Mouse (Mus musculus): ENCODE results near the gene Rom1. TPM values are rescaled to one million over a fixed set of nuclear protein-coding genes. Genes with fewer than 3 reads are reported as not detected.

Gene Rom1
- polyA plus RNA-seq, 1 experiment from 2014 or later, result 2.7 TPM

Small RNA genes lying within 50 kb of the gene (microRNA-seq; reads per million reads assigned to microRNA genes)
- gene Mir5136, result 0.93 reads per million

Other genes with a start within 250 kb of the Rom1 start
- 87.1 and 89.7 TPM in 2 replicates for gene Slc3a2, start 206.0 kb downstream of the Rom1 start, polyA plus RNA-seq (2015; fragmentation: Nextera tagmentation; extraction: Ambion mirVana)
- gene Wdr74, start 193.5 kb downstream of the Rom1 start, polyA plus RNA-seq (2015; fragmentation: Nextera tagmentation; extraction: Ambion mirVana), result 85.6 and 86.3 TPM in 2 replicates
- 2.0 and 2.1 TPM in 2 replicates for gene 1700092M07Rik, start 188.6 kb downstream of the Rom1 start, polyA plus RNA-seq (2015; fragmentation: Nextera tagmentation; extraction: Ambion mirVana)
- 142 and 153 TPM in 2 replicates for gene Stx5a, start 187.9 kb downstream of the Rom1 start, polyA plus RNA-seq (2015; fragmentation: Nextera tagmentation; extraction: Ambion mirVana)
- gene Nxf1, start 172.3 kb downstream of the Rom1 start, polyA plus RNA-seq (2015; fragmentation: Nextera tagmentation; extraction: Ambion mirVana), result 184 and 198 TPM in 2 replicates
- gene Tmem223, start 158.4 kb downstream of the Rom1 start, polyA plus RNA-seq (2015; fragmentation: Nextera tagmentation; extraction: Ambion mirVana), result 181 and 197 TPM in 2 replicates
- gene Tmem179b, start 154.9 kb downstream of the Rom1 start, polyA plus RNA-seq (2015; fragmentation: Nextera tagmentation; extraction: Ambion mirVana), result 77.2 and 81.3 TPM in 2 replicates
- gene Taf6l, start 142.9 kb downstream of the Rom1 start, polyA plus RNA-seq (2015; fragmentation: Nextera tagmentation; extraction: Ambion mirVana), result 30.5 and 31.5 TPM in 2 replicates
- 147 and 159 TPM in 2 replicates for gene Polr2g, start 130.8 kb downstream of the Rom1 start, polyA plus RNA-seq (2015; fragmentation: Nextera tagmentation; extraction: Ambion mirVana)
- gene Zbtb3, start 126.8 kb downstream of the Rom1 start, polyA plus RNA-seq (2015; fragmentation: Nextera tagmentation; extraction: Ambion mirVana), result 5.7 and 6.4 TPM in 2 replicates
- gene Ttc9c, start 110.0 kb downstream of the Rom1 start, polyA plus RNA-seq (2015; fragmentation: Nextera tagmentation; extraction: Ambion mirVana), result 54.8 and 57.2 TPM in 2 replicates
- gene Hnrnpul2, start 109.3 kb downstream of the Rom1 start, polyA plus RNA-seq (2015; fragmentation: Nextera tagmentation; extraction: Ambion mirVana), result 5.7 and 5.8 TPM in 2 replicates
- not detected in 2 replicates for gene AC129217.1, start 99.6 kb downstream of the Rom1 start, polyA plus RNA-seq (2015; fragmentation: Nextera tagmentation; extraction: Ambion mirVana)
- 48.3 and 52.3 TPM in 2 replicates for gene Bscl2, start 91.9 kb downstream of the Rom1 start, polyA plus RNA-seq (2015; fragmentation: Nextera tagmentation; extraction: Ambion mirVana)
- gene Gng3, start 90.2 kb downstream of the Rom1 start, polyA plus RNA-seq (2015; fragmentation: Nextera tagmentation; extraction: Ambion mirVana), result 1.6 and 2.5 TPM in 2 replicates
- 1.1 TPM in 2 replicates for gene Lrrn4cl, start 78.6 kb downstream of the Rom1 start, polyA plus RNA-seq (2015; fragmentation: Nextera tagmentation; extraction: Ambion mirVana)
- gene Ubxn1, start 57.9 kb downstream of the Rom1 start, polyA plus RNA-seq (2015; fragmentation: Nextera tagmentation; extraction: Ambion mirVana), result 153 and 158 TPM in 2 replicates
- 58.5 and 60.2 TPM in 2 replicates for gene Uqcc3, start 48.4 kb downstream of the Rom1 start, polyA plus RNA-seq (2015; fragmentation: Nextera tagmentation; extraction: Ambion mirVana)
- gene Lbhd1, start 45.6 kb downstream of the Rom1 start, polyA plus RNA-seq (2015; fragmentation: Nextera tagmentation; extraction: Ambion mirVana), result 70.5 and 72.7 TPM in 2 replicates
- not detected in 2 replicates for gene Gm49403, start 45.4 kb downstream of the Rom1 start, polyA plus RNA-seq (2015; fragmentation: Nextera tagmentation; extraction: Ambion mirVana)
- gene 1810009A15Rik, start 40.5 kb downstream of the Rom1 start, polyA plus RNA-seq (2015; fragmentation: Nextera tagmentation; extraction: Ambion mirVana), result 81.5 and 93.7 TPM in 2 replicates
- not detected in 2 replicates for gene Gm49416, start 40.4 kb downstream of the Rom1 start, polyA plus RNA-seq (2015; fragmentation: Nextera tagmentation; extraction: Ambion mirVana)
- gene Ints5, start 36.4 kb downstream of the Rom1 start, polyA plus RNA-seq (2015; fragmentation: Nextera tagmentation; extraction: Ambion mirVana), result 45.8 and 50.1 TPM in 2 replicates
- 122 and 123 TPM in 2 replicates for gene Ganab, start 31.3 kb downstream of the Rom1 start, polyA plus RNA-seq (2015; fragmentation: Nextera tagmentation; extraction: Ambion mirVana)
- 43.1 and 46.1 TPM in 2 replicates for gene B3gat3, start 9.0 kb downstream of the Rom1 start, polyA plus RNA-seq (2015; fragmentation: Nextera tagmentation; extraction: Ambion mirVana)
- 30.8 and 35.6 TPM in 2 replicates for gene Eml3, start 196 bp upstream of the Rom1 start, polyA plus RNA-seq (2015; fragmentation: Nextera tagmentation; extraction: Ambion mirVana)
- 165 and 173 TPM in 2 replicates for gene Mta2, start 12.5 kb upstream of the Rom1 start, polyA plus RNA-seq (2015; fragmentation: Nextera tagmentation; extraction: Ambion mirVana)
- gene Tut1, start 24.5 kb upstream of the Rom1 start, polyA plus RNA-seq (2015; fragmentation: Nextera tagmentation; extraction: Ambion mirVana), result 28.4 and 29.7 TPM in 2 replicates
- gene Eef1g, start 37.7 kb upstream of the Rom1 start, polyA plus RNA-seq (2015; fragmentation: Nextera tagmentation; extraction: Ambion mirVana), result 420 and 427 TPM in 2 replicates
- 24.7 and 25.6 TPM in 2 replicates for gene Ahnak, start 59.9 kb upstream of the Rom1 start, polyA plus RNA-seq (2015; fragmentation: Nextera tagmentation; extraction: Ambion mirVana)
- gene Scgb1a1, start 158.6 kb upstream of the Rom1 start, polyA plus RNA-seq (2015; fragmentation: Nextera tagmentation; extraction: Ambion mirVana), result 5.1 and 8.7 TPM in 2 replicates
- gene Asrgl1, start 206.3 kb upstream of the Rom1 start, polyA plus RNA-seq (2015; fragmentation: Nextera tagmentation; extraction: Ambion mirVana), result 14.1 and 18.1 TPM in 2 replicates

Data from lung, embryonic 15.5 days (tissue).